Mouse (Mus musculus) fibroblast of lung, adult 2 months (primary cell): Measurements from ENCODE around the gene Pcsk4.

Experiments used
- DNase-seq: peaks from one replicate; pipeline ENCODE4 v3.0.0-alpha.2; 2011; ENCODE audit warnings: low read depth

The Pcsk4 gene

DNA sequence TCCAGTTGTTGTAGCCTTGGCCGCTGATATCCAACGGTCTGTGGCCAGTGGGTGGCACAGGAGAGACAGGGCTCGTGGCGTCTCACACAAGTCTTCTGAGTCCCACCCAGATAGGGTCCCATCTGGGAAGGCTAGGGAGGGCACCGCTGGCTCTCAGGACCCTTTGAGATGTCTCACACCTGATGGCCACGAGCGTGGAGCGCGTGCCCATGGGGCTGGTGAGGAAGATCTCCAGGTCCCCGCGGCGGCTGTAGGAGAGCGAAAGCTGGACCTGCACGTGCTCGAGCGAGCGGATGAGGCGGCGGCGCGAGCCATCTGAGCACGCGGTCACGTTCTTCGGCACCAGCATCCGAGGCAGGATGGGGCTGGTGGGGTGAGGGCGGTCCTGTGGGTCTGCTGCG is 6.5 kb downstream of the Pcsk4 start:
- no peak for DNase-seq

DNA sequence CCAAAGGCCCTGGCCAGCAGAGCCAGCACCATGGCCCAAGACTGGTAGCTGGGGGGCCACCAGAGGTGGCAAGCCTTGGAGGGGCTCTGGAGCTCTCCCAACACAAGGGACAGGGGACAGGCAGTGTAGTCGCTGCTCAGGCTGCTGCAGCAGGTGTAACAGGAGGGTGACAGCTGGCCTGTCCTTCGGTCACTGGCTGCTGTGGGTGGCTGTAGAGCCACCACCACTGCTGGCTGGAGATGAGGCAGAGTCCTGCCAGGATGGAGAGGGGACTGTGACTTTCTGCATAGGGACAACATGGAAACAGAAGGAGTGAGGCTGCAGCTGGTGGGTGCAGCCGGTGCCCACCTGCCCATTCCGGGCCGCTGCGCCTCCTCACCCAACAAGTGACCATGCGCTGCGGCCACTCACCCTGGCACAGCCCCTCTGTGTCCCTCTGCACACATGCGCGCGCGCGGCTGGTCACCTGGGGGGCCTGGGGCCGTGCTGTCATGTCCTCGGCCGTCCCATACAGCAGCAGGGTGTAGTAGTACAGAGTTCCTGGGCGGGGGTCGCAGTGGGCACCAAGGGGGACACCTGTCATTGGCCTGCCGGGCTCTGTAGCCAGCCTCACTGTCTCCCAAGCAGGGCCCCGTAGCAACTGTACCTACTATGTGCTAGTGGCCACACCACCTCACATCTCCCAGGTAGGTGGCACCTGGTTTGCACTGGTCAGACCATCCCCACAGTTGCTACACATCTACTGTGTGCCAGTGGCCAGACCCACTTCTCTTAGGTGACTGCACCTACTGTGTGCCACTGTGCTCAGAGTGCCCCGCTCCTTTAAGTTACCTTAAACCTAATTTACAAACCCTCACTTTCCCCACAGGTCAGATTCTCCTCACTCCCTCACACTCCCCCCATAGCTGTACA is 7.4 kb downstream of the Pcsk4 start:
- DNase-seq, result no peak

DNA sequence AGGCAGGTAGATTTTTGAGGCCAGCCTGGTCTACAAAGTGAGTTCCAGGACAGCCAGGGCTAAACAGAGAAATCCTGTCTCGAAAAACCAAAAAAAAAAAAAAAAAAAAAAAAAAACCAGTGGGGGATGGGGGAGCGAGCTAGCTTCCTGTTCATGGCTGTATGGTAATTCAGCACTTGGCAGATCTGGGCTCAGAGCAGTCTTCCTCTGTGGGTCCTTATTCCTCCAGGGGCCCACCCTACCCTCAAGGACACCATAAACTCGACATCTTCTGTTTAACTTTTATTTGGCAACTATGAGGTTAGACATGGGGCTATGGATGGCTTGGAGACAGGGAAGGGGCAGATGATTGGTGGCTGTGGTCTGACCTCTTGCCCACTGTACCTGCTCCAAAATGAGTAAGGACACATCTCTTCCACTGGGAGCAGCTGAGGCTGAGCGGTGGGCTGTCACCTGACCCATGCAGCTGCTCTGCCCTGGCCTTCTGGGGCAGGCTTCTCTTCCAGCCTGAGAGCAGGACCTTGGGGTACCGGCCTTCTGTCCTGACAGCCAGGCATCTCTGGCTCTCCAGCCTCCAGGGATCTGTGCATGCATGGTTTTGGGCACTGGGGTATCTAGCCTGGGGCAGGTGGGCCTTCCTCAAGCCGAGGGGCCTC is 8.2 kb downstream of the Pcsk4 start:
- DNase-seq, result no peak

DNA sequence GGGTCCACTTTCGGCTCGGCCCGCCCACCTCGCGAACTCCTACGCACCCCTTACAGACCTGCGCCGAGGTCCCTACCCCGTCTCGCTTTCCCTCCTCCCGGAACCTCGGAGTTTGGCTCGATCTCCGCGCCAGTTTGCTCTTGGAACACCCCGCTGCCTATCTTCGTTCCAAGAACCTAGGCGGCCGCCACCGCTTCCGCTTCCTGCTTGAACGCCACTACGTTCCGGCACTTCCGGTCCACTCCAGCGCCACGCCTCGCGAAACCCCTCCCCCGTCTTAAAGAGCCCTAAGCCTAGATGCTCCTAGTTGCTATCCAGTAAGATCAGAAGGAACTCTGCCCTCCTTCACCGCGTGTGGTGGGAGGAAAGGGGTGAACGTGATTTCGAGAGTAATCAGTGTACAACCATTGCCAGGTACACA is 8.9 kb downstream of the Pcsk4 start, which contains the start of gene 2310011J03Rik:
Gene 2310011J03Rik, minus strand, starts transcription at position 198 of the 421 bp plus-strand sequence.
- peak; percentile 66 for DNase-seq

DNA sequence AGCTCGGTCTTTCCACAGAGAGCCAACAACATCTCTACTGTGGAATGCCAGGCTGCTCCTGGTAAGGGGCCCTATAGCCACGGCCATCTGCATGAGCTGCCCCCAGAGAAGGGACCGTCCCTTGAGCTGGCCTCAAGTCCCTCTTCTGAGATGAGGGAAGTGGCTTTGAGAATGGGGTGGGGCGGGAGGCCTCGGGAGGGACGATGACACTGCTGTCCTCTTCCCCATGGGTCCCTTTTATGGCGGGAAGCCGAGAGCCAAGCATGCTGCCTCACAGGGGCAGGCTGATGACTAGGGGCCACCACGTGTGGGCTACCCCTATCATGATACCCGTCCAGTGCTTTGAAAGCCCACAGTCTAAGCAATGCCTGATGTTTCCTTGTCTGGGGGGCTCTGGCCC is 12.3 kb downstream of the Pcsk4 start:
- no peak for DNase-seq

DNA sequence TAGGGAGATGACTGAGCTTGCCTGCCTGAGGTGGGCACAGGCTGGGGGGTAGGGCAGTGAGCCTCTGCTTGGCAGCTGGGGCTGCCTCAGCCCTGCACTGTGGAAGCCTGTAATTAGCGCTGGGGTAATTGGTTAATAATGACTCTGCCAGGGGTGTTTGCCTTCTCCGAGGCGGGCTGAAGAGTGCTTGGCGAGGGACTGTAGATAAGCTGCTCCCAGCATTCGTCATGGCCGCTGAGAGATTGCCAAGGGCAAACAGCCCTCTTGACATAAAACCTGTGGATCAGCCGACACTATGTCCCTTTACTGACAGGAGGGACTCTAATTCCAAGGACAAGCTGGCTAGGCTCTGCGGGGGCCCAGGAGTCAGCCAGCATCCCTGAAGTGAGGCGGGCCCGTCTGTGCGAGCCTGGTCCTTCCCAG is 12.9 kb downstream of the Pcsk4 start:
- no peak for DNase-seq

DNA sequence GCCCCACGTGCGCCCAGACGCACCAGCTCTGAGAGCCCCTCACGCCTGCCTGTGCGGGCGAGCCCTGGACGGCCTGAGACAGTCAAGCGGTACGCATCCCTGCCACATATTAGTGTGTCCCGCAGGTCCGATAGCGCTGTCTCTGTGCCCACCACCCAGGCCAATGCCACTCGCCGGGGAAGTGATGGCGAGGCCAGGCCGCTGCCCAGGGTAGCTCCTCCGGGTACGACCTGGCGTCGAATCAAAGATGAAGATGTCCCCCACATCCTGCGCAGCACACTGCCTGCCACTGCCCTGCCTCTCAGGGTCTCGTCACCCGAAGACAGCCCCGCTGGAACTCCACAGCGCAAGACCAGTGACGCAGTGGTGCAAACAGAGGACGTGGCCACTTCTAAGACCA is 14.0 kb downstream of the Pcsk4 start:
- DNase-seq, result no peak

DNA sequence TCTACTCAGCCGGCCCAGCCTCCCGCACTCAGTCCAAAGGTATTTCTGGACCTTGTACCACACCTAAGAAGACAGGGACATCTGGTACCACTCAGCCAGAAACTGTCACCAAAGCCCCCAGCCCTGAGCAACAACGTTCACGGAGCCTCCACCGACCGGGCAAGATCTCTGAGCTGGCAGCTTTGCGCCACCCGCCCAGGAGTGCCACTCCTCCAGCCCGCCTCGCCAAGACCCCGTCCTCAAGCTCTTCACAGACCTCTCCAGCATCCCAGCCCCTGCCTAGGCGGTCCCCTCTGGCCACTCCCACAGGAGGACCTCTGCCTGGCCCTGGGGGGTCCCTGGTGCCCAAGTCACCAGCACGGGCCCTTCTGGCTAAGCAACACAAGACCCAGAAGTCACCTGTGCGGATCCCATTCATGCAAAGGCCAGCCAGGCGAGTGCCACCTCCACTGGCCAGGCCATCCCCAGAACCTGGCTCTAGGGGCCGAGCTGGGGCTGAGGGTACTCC is 14.8 kb downstream of the Pcsk4 start:
- no peak for DNase-seq

DNA sequence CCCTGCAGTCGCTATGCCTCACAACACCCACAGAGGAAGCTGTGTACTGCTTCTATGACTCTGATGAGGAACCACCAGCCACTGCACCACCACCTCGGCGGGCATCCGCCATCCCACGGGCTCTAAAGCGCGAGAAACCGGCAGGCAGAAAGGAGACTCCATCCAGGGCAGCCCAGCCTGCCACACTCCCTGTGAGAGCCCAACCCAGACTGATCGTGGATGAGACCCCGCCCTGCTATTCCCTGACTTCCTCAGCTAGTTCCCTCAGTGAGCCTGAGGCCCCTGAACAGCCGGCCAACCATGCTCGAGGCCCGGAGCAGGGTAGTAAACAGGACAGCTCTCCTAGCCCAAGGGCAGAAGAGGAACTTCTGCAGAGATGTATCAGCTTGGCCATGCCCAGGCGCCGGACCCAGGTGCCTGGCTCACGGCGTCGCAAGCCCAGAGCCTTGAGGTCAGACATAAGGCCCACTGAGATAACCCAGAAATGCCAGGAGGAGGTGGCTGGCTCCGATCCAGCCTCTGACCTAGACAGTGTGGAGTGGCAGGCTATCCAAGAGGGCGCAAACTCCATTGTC is 15.6 kb downstream of the Pcsk4 start:
- no peak for DNase-seq

DNA sequence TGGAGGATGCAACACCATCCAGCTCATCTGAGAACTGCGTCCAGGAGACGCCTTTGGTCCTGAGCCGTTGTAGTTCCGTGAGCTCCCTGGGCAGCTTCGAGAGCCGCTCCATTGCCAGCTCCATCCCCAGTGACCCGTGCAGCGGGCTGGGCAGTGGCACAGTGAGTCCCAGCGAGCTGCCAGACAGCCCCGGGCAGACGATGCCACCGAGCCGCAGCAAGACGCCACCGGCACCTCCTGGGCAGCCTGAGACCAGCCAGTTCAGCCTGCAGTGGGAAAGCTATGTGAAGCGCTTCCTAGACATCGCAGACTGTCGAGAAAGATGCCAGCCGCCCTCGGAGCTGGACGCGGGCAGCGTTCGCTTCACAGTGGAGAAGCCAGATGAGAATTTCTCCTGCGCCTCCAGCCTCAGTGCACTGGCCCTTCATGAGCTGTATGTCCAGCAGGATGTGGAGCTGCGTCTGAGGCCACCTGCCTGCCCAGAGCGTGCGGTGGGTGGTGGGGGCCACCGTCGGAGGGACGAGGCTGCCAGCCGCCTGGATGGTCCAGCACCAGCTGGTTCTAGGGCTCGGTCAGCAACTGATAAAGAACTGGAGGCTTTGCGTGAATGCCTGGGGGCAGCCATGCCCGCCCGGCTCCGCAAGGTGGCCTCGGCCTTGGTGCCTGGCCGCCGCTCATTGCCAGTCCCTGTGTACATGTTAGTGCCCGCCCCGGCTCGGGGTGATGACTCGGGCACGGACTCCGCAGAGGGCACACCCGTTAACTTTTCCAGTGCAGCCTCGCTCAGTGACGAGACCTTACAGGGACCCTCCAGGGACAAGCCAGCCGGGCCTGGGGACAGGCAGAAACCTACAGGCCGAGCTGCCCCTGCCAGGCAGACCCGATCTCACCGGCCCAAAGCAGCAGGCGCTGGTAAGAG is 16.5 kb downstream of the Pcsk4 start:
- no peak for DNase-seq

DNA sequence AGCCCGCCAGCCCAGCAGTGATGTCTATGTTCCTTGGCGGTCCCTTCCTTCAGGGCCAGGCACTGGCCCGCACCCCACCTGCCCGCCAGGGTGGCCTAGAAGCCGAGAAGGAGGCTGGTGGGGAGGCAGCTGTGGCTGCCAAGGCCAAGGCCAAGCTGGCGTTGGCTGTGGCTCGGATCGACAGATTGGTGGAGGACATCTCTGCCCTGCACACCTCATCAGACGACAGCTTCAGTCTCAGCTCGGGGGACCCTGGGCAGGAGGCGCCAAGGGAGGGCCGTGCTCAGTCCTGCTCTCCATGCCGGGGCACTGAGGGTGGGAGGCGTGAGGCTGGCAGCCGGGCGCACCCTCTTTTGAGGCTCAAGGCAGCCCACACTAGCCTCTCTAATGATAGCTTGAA is 17.7 kb downstream of the Pcsk4 start:
- no peak for DNase-seq

DNA sequence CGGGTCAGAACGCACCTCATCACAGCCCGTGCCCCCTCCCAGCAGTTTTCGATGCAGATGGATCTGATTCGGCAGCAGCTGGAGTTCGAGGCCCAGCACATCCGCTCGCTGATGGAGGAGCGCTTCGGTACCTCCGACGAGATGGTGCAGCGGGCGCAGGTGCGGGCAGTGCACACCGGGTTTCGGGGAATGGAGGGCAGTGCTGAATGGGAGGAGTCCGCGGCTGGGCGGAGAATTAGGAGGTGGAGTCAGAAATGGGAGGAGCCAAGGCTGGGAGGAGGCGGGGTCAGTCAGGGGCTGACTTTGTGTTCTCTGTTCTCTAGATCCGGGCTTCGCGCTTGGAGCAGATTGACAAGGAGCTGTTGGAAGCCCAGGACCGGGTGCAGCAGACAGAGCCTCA is 24.4 kb downstream of the Pcsk4 start:
- no peak for DNase-seq

DNA sequence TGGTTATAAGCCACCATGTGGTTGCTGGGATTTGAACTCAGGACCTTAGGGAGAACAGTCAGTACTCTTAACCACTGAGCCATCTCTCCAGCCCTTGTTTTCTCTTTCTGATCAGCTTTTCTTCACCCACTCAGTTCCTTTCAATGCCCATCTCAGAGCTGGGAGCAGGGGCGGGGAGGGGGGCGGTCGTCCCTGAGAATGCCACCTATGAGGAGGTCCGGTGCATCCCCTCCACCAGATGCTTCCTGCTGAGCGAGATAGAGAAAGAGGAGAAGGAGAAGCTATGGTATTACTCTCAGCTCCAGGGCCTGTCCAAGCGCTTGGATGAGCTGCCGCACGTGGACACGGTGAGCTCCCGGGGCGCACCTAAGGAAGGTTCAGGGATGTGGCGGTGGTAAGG is 24.8 kb downstream of the Pcsk4 start:
- DNase-seq, result no peak

DNA sequence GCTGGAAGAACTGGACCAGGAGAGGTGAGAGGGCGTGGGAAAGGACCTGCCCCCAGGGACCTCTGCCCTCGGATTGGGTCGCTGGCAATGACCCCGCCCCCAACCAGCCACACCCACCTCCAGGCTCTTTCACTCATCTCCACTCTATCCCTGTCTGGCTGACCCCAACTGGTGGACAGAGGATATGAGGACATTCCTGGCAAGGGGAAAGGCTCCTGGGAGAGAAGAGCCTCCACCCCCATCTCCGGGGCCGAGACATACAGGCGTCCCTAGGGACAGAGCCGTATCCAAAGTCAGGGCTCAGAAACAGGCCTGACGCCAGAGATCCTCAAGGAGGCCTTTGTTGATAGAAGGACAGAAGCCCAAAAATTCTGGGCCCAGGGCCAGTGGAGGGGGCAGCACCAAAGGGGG is 26.8 kb downstream of the Pcsk4 start:
- DNase-seq, result no peak

DNA sequence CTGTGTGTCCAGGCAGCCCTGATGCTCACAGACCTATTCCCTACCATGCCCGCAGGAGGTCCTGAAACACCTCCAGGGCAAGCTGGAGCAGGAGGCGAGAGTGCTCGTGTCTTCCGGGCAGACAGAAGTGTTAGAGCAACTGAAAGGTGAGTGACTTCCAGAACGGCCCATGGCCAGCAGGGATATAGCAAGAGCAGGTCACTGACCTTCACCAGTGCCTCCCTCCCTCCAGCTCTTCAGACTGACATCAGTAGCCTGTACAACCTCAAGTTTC is 27.3 kb downstream of the Pcsk4 start:
- no peak for DNase-seq

DNA sequence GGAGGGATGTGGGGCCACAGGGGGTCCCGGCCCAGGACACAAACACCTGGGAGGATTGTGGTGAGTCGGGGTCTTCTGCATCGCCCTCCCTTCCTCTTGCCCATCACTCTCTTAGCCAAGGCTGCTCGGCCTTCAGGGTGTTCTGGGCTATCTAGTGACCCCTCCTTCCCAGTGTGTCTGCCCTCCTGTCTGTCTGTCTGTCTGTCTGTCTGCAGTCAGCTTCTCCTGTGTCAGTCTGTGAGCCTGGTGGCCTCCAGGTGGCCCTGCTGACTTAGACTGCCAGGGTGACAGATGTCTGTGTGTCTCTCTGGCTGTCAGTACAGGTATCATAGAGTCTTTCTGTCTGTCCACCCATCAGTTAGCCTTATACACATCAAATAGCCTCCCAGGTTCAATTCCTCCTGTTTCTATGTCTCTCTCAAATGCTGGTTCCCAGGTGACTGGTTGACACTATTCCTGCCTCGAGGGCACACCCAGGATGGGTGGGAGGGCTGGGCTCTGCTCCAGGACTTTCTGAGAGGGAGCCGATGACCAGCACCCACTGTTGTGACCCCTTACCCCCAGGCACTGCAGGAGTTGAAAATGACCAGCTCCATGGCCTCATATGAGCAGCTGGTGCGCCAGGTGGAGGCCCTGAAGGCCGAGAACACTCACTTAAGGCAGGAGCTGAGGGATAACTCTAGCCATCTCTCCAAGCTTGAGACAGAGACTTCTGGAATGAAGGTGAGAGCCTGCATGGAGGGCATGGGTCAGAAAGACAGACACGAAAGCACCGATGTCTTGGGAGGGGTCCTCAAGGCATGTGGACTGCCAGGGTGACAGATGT is 27.8 kb downstream of the Pcsk4 start:
- no peak for DNase-seq

DNA sequence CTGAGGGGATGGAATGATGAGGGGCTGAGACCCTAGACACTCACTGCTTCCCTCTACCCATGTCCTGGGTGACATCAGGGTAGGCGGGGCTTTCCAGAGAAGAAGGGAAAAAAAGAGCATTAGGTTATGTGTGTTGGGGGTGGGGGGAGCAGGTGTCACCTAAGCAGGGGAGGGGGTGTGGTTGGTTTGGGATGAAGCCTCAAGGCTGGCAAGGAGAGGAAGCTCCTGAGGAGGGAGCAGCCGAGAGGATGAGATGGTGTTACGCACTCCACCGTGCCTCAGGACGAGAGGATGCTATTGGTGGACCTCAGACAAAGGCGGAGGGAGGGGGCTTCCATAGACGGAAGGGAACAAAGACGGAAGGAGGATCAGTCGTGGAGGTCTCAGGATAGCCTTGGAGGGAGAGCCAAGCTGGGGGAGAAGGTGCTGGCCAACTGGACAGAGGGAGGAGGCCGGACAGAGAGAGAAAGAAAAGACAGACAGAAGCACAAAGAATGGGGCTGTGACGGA is 28.6 kb downstream of the Pcsk4 start:
- DNase-seq, result no peak

DNA sequence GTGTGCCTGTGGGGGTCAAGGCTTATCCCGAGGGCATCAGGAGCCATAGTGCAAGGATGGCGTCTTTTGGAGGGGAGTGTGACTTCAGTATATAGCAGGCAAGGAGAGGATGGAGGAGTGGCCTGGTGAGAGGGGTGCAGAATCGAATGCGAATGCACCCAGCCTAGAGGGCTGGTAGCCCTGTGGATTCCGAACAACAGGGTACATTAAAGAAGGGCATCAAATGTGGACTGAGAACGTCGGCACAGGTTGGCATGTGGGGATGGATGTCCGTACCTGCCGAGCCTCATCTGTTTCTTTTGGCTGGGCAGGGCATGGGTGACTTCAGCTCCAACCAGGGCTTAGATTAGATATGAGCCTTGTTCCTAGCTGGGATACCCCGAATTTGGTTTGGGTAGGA is 29.5 kb downstream of the Pcsk4 start:
- no peak for DNase-seq

DNA sequence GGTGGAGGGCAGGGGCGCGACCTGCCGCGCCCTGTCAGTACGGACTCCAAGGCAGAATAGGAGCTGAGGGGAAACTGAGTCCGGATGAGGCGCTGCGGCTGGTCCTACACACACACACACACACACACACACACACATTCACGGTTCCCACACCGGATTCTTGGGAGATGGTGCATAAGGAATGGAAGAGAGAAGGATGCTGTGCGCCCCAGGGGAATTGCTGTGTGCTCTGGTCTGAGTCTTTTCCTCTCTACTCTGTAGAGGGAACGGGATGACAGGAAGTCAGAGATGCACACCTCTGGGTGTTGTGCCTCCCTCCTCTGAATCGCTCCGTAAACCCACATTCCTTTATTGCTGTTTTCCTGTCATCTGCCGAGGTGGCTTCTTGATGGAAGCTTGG is 30.0 kb downstream of the Pcsk4 start:
- no peak for DNase-seq

DNA sequence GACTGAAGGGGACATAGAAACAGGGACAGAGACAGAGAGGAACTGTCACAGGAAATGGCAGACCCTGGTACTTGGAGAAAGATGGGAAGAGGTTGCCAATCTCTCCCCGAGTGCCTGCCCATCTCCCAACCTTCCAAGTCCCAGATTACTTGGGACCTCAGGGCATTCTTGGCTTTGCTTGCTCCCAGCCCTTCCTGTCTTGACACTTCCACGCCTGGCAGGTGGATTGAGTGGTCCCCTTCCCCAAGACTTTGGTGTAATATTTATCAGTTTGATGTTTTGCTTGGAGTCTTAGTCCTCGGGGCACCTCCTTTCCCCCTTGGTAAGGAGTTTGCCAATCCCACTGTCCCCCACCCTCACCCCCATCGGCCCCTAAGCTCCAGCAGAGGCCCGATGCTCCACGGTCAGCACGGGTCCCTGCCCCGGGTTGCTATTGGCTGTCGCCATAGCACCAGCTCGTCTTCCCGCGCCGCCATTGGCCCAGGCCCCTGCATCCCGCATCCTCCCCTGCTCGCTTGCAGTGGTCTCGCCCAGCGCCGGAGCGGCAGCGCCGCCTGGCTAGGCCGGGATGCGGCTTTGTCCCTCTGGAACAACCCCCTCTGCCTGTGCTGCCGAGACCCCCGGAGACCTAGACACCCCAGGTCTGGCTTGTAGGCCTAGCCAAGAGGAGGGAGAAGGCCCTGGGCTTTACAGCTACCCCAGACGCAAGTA is 30.6 kb downstream of the Pcsk4 start:
- DNase-seq, result no peak
